Mouse (Mus musculus) thymus, postnatal 10 days (tissue): ENCODE data around the gene Fkbp15.
A peak's percentile ranks its signal among the peaks of the same experiment; 100 is the strongest.

Source experiments
- DNase-seq, 2 experiments: peaks; one replicate each; pipeline ENCODE4 v3.0.0; 2021; ENCODE audit warnings: low spot score in 2 of 2

Fkbp15 gene

DNA sequence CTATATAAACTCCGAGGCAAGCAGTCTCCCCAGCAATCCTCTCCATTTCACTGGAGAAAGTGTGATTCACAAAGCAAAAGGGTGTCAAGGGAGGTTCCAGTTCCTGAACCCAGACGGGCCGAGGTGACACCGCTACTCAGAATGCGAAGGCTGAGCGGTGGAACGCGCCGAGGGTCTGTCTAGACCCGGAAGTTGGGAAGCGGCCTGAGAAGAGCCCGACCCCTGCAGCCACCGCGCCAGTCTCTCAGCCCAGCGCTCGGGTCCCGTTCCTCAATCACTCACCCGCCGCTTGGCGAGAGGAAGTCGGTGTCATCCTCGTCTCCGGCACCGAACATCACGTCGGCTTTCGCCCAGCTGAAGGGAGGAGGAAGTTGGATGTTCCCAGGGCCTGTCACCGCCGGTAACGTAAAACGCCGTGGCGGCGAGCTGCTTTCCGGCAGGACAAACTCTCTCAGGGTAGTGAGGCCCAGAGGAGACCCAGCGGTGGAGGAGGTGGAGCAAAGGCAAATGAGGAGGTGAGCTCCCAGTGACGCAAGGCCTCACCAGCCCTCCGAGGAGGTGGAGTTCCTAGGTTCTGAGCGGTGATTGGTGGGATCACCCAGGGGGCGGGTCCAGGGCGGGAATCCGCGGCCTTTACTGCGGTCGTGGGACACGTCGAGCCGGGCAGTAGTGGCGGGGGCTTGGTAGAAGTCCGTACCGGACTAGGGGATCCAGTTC is at the start of gene Fkbp15, which contains the start of gene Slc31a1:
TSS of gene Fkbp15 (minus strand) at position 461 of the 717 bp plus-strand sequence.
TSS of gene Slc31a1 (plus strand) at position 640 of the 717 bp plus-strand sequence.
- peak; percentile 95 for DNase-seq

GRCm38 (mm10) chr4:62409615-62410014 is 49.3 kb upstream of the Fkbp15 start:
- DNase-seq, result no peak

DNA sequence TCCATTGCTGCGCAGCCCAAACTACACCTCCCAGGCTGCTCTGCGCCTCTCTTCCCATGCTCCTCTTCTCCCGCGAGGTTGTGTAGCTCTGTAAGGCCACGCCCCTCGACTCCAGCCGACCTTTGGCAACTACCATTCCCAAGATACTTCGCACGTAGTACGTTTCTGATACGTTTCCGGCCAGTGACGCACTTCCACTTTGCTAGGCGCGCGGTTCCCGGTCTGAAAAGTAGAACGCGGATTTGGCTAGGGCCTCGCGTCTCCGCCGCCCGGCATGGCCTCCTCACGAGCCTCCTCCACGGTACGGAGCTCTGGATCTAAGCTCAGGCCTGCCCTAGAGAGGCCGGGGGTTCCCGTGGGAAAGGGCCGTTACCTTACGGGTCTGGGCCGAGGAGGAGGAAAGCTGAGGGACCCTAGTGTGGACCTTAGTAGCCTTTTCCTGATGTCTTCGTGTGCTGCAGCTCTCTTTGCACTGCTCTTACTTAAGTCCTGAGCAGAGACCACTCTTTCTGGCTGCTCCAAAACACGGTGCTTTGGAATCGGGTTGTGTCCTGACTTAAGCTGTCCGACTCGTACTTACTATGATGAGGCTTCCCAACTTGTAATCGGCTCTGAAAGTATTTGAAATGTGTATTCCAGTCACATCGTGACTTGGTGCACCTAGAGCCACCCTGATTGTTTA is 48.4 kb upstream of the Fkbp15 start, which contains the start of the genes Cdc26 and Prpf4:
TSS of gene Cdc26 (minus strand) at position 42 of the 682 bp plus-strand sequence.
TSS of gene Prpf4 (plus strand) at position 197 of the 682 bp plus-strand sequence.
- DNase-seq, result peak; percentile 94 to 98

DNA sequence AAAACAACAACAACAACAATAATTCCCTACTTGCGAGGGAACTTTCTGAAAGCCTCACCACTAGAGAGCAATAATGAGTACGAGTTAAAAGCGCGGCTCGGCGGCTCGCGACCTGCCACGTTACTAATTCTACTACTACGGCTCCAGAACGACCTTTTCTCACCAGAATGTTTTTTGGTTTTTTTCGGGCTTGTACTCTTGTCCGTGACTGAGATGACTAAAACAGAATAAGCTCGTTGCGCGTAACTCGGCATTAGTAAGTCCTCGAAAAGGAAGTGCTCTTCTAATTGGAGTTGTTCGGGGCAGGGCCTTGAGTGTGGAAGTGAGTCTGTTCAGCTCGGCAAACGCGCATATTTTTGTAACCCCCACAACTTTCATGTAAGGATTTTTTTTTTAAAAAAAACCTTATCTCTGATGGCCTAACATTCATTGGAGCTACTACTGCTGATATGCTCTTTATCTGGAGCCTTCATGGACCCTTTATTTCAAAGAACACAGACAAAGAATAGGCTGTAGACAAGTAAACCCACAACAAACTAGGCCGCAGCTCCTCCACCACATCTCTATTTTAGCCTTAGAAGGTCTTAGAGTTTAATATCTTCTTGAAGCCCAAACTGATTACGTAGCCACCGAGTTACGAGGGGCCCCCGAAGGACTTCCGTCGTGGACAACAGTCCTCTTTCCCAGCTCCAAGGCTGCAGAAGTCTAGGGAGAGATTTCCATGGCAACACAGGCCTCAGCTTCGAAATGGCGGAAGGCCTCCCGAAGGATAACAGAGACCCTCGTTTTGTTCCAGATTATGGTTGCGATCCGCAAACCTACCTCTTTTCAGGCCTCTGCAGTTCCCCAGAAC is 47.6 kb upstream of the Fkbp15 start:
- DNase-seq, result peak; percentile 25 to 61

GRCm38 (mm10) chr4:62406133-62406532 is 45.8 kb upstream of the Fkbp15 start:
- DNase-seq, result no peak

- DNase-seq, result no peak
Observed at GRCm38 (mm10) chr4:62398956-62399355, 38.6 kb upstream of the Fkbp15 start.

DNA sequence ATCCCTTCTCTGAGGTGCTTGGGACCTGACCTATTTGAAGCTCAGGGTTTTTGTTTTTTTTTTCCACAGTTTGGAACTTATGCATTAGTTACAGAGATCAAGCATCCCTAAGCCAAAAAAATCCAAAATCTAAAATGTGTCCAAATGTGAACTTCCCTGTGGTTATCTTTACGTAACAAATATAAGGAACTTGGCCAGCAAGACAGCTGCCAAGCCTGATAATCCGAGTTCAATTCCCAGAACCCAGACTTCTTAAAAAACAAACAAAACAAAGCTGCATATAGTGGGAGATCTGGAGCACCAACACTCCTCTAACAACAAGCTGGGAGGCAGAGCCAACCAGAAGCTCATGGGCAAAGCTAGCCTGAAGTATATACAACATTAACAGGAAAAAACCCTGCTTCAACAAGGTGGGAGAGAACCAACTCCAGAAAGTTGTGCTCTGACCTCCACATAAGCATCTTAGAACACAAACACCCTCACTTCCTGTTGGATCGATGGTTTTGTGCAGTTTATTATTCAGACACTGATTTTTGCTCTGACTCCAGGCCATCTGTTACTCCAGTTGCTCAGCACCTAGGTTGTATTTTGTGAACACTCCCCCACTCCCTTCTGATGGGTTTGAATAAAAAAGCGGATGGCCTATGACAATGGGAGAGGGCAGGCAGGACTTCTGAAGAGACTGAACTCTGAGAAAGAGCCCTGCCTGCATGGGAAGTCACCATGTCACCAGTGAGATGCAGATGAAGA is 37.4 kb upstream of the Fkbp15 start:
- DNase-seq, result no peak

- no peak for DNase-seq
Observed at GRCm38 (mm10) chr4:62395806-62396205, 35.5 kb upstream of the Fkbp15 start.

GRCm38 (mm10) chr4:62393459-62393858 is 33.1 kb upstream of the Fkbp15 start:
- no peak for DNase-seq

DNA sequence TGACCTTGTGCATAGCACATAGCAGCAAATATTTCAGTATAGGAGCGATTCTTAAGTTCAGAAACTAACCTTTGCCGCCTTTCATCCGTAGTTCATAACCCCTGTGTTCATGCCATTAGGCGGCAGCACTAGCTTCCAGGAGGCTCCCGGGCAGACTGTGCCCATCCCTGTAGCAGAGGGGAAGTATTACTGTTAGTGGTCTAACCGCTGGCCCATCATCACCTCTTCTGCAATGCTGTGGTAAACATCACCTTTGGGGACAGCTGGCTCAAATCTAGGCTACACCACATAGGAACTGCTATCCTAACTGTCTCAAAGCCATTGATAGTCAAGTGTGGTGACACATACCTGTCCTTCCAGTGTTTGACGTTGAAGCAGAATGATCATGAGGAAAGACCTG is 31.5 kb upstream of the Fkbp15 start:
- no peak for DNase-seq

- no peak for DNase-seq
Observed at GRCm38 (mm10) chr4:62389592-62390512, 29.5 kb upstream of the Fkbp15 start.

- no peak for DNase-seq
Observed at GRCm38 (mm10) chr4:62385439-62385838, 25.1 kb upstream of the Fkbp15 start.

DNA sequence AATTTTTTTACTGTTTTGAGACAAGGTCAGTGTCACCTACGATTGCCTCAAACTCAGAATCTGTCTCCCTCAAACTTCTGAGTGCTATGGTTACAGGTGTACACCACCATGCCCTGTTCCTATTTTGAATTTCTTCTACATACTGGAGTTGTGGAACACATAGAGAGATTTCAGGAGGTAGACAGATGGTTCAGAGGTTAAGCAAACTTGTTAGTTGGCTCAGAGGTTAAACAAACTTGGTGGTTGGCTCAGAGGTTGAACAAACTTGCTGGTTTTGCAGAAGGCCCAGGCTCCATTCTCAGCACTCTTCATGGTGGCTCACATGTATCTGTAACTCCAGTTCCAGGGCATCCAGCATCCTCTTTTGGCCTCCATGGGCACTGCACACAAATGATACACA is 23.8 kb upstream of the Fkbp15 start:
- no peak for DNase-seq

- DNase-seq, result no peak
Observed at GRCm38 (mm10) chr4:62383752-62384151, 23.4 kb upstream of the Fkbp15 start.

DNA sequence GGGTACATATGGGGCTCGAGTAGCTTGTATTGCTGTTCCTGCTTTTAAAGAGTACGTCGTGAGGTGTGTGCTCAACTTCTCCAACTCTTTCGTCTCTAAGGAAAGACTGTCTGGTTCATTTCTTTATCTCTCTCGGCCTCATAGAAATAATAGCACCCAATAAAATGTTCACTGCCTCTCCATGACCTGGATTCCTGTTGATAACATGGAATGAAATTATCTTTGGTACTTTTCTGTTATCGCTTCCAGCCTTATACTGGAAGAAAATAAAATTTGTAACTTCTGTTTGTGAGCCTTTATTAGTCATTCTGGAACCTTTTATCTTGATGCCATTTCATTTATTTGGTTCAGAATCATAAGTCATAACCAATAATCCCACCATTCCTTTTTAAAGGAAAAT is 22.9 kb upstream of the Fkbp15 start:
- DNase-seq, result no peak

DNA sequence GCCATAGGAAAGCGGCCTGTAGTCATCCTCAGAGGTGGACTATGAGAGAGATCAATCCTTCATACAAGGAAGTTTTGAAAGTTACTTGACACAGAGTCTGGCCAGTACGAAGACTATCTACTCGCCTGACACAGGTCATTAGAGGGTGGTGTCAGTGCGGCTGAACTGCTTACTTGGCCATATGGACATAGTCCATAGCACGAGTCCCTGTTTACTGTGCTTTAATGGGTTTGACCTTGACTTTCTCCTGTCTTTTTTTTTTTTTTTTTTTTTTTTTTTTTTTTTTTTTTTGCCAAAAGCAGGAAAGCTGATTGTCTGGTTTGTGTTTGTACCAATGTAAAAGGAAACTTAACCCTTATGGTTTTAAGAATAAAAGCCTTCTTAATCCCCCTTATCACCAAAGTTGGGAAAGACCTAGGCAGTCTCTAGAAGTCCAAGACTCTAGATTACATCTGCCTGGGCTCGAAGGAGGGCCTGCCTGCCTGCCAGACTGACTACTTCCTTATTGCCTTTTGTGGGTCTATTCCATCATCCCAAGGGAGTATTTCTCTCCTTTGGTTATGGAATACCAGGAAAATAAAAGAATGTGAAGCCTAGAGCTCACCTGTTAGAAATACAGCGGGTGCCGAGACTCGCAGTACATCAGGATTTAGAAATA is 19.5 kb upstream of the Fkbp15 start:
- no peak for DNase-seq

GRCm38 (mm10) chr4:62376123-62376522 is 15.8 kb upstream of the Fkbp15 start:
- DNase-seq, result no peak

- no peak for DNase-seq
Observed at GRCm38 (mm10) chr4:62374342-62374741, 14.0 kb upstream of the Fkbp15 start.

DNA sequence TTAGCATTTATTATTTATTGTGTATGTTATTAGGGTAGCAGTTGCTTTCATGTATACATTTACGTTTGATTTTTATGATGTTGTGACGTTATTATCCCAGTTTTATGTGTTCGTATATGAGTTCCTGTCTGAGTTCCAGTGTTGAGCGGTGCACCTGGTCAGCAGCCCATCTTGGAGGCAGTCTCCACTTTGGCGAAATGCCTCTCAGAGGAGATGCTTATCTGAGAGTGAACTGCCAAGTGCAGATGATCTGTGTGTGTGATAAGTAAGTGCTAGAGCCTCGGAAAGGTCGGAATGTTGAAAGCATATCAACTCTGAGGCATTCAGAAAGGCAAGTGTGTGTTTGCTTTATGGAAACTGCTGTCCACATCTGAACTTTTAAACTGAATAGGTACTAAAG is 13.3 kb upstream of the Fkbp15 start:
- DNase-seq, result no peak
